Mouse (Mus musculus): Measurements from ENCODE around the gene Mrps18a. TPM values are rescaled to one million over a fixed set of nuclear protein-coding genes. Genes with fewer than 3 reads are reported as not detected.
A peak's percentile ranks its signal among the peaks of the same experiment; 100 is the strongest.

Gene Mrps18a
- polyA plus RNA-seq, 1 experiment = 47.2 TPM

DNA sequence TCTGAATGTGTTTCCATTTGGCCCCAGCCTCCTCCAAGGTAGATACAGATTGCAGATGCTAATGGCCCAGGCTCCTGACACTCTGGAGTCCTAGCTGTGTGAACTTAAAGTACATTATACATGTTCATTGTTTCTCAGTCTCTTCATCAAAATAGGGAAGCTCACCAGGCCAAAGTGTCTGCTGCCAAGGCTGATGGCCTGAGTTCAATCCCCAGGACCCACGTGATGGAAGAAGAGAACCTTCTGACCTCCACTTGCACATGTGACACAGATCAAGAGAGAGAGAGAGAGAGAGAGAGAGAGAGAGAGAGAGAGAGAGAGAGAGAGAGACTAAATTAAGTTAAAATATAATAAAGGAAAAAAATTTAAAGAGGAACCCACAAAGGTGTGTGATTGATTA is 19.4 kb upstream of the Mrps18a start:
- no peak overlapping the region for H3K27ac ChIP-seq (ENCODE audit: insufficient read depth, low read length)
- 0 out of 2 replicates have a peak, but pooled peaks cover 3% of the 10 kb centered on the region for H3K4me1 ChIP-seq (ENCODE audit: control insufficient read depth, insufficient read depth, low read length)
- no peak for TF ChIP-seq CTCF (IDR thresholded peaks at IDR 0.05; ENCODE audit: borderline replicate concordance, insufficient read depth, low read length)
- TF ChIP-seq POLR2A (IDR thresholded peaks at IDR 0.05; ENCODE audit: low read depth, low read length) = no peak
- no peak overlapping the region for H3K4me3 ChIP-seq (ENCODE audit: insufficient read depth, low read length)

DNA sequence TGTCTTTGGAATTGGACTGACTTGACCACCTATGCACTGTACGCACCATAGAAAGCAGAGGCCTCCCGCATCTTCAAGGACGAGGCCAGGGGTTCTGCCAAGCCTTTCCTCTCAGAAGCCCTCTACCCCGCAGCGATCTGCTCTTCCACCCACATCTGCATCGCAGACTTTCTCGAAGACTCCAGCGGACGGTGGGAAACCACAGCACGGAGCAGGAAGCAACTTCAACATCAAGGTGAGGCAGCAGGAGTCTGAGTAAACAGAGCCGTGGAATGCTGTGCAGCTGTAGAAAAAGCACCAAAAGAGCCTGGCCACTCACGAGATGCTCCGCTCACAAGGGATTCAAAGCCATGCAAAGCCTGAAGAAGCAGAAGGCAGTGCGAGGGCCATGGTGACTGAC is 18.9 kb upstream of the Mrps18a start:
- no peak overlapping the region for H3K27ac ChIP-seq (ENCODE audit: insufficient read depth, low read length)
- TF ChIP-seq POLR2A (IDR thresholded peaks at IDR 0.05; ENCODE audit: low read depth, low read length) = no peak
- H3K4me1 ChIP-seq (ENCODE audit: control insufficient read depth, insufficient read depth, low read length) = 0 out of 2 replicates have a peak, but pooled peaks cover under 1% of the 10 kb centered on the region
- H3K4me3 ChIP-seq (ENCODE audit: insufficient read depth, low read length) = no peak overlapping the region

DNA sequence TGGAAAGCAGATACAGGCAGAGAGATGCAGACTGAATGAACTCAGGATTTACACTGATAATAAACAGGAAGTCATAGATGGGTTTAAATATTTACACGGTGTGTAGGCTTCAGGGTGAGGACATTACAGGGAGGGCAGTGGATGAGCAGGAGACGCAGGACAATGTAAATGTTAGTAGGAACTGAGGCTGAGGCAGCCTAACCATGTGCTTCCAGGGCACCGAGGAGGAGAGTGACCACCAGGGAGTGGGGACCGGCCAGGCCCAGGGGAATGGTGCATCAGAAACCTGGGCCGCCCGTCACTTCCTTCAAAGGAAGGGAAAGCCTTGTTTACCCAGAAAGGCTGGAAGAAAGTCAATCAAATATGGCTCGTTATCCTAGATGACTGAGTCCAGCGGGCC is 12.3 kb upstream of the Mrps18a start:
- Histone ChIP-seq H3K4me1 (ENCODE audit: control insufficient read depth, insufficient read depth, low read length) (no peaks in the 10 kb centered on the region; the same call in none of the 2 replicates), H3K27ac (ENCODE audit: insufficient read depth, low read length) (no peak overlapping the region), H3K4me3 (ENCODE audit: insufficient read depth, low read length) (no peak overlapping the region)
- TF ChIP-seq POLR2A (IDR thresholded peaks at IDR 0.05; ENCODE audit: low read depth, low read length) (no peak), CTCF (IDR thresholded peaks at IDR 0.05; ENCODE audit: borderline replicate concordance, insufficient read depth, low read length) (no peak)

DNA sequence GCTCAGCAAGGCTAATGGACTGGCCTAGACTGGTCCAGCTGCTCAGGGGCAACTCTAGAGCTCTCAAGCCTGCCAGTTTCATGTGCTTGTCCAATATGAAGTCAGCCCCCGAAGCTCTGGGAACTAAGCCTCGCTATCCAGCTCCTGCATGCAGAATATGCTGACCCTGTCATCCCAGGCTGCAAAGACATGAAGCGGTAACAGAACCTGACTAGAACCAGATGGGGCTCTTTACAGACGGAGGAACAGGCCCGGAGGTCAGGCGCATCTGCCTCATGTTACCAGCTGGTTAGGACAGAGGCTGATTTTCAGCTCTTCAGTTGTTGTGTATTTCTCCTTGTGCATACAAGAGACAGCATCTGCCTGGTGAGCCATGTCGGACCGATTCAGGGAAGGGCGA is 8.9 kb upstream of the Mrps18a start:
- H3K4me3 ChIP-seq (ENCODE audit: insufficient read depth, low read length) = no peak overlapping the region
- no peak overlapping the region for H3K27ac ChIP-seq (ENCODE audit: insufficient read depth, low read length)
- TF ChIP-seq CTCF (IDR thresholded peaks at IDR 0.05; ENCODE audit: borderline replicate concordance, insufficient read depth, low read length) (no peak), POLR2A (IDR thresholded peaks at IDR 0.05; ENCODE audit: low read depth, low read length) (no peak)
- no peaks in the 10 kb centered on the region; the same call in none of the 2 replicates for H3K4me1 ChIP-seq (ENCODE audit: control insufficient read depth, insufficient read depth, low read length)

DNA sequence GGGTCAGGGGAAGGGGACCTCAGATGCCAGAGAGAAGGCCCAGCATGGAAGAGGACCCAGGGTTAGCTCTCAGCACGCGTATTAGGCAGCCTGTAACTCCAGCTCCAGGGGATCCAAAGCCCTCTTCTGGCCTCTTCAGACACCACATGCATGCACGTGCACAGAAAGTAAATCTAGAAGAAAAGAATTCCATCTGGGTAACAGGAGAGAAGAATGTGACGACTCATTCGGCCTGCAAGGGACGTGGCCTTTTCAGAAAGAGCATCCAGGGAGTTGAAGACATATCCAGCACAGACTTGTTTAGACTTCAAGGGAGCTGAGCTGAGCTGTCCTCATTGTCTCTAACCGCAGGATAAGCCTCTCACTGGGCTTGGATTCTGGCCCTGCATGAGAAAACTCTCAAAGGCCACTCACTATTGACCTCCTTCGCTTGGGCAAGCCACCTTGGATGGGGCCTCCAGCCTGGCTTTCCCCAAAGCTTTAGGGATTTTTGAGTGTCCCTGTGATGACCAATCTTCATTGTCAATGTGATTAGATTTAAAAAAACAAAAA is 8.1 kb upstream of the Mrps18a start:
- H3K27ac ChIP-seq (ENCODE audit: insufficient read depth, low read length) = peak overlapping the region; percentile 14; the same call in 1 of the 2 replicates
- H3K4me1 ChIP-seq (ENCODE audit: control insufficient read depth, insufficient read depth, low read length) = no peaks in the 10 kb centered on the region; the same call in none of the 2 replicates
- no peak overlapping the region for H3K4me3 ChIP-seq (ENCODE audit: insufficient read depth, low read length)
- TF ChIP-seq POLR2A (IDR thresholded peaks at IDR 0.05; ENCODE audit: low read depth, low read length) = no peak
- no peak for TF ChIP-seq CTCF (IDR thresholded peaks at IDR 0.05; ENCODE audit: borderline replicate concordance, insufficient read depth, low read length)

DNA sequence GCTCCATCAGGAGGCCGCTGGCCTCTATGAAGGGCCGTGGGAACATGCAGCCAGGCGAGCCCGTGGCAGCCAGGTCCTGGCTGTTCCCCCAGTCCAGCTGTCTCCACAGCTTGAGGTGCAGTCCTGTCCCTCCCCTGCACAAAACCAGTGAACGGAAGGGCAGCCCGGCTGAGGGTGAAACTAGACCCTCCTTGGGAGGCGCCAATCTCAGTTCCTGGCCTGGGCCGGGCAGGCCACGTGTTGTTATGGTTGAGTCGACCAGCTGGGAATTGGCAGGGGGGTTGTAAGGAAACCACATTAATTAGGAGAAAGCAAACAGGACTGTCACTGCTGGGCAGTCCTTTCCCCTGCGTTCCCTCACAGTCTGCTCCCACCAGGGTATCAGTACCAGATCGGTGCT is 6.3 kb upstream of the Mrps18a start:
- Histone ChIP-seq H3K27ac (ENCODE audit: insufficient read depth, low read length) (no peak overlapping the region), H3K4me1 (ENCODE audit: control insufficient read depth, insufficient read depth, low read length) (no peaks in the 10 kb centered on the region; the same call in none of the 2 replicates), H3K4me3 (ENCODE audit: insufficient read depth, low read length) (no peak overlapping the region)
- no peak for TF ChIP-seq CTCF (IDR thresholded peaks at IDR 0.05; ENCODE audit: borderline replicate concordance, insufficient read depth, low read length)
- no peak for TF ChIP-seq POLR2A (IDR thresholded peaks at IDR 0.05; ENCODE audit: low read depth, low read length)

DNA sequence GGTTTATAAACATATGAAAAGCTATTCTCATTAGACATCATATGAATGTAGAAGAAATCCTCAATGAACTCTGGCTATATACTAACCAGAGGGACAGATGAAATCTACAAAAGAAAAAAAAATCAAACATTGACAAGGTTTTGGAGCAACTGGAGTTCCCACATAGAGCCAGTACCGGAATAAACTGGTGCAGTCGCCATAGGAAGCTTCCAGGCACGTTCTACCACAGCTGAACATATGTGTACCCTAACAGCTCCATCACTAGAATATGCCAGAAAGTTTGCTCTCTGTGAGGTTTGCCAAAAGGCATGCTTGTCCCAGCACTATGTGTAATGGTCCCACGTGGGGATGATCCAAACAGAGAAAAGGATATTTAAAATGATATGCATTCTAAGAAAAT is 2.5 kb upstream of the Mrps18a start:
- no peak for TF ChIP-seq POLR2A (IDR thresholded peaks at IDR 0.05; ENCODE audit: low read depth, low read length)
- no peak for TF ChIP-seq CTCF (IDR thresholded peaks at IDR 0.05; ENCODE audit: borderline replicate concordance, insufficient read depth, low read length)
- Histone ChIP-seq H3K4me1 (ENCODE audit: control insufficient read depth, insufficient read depth, low read length) (no peaks in the 10 kb centered on the region), H3K4me3 (ENCODE audit: insufficient read depth, low read length) (no peak overlapping the region), H3K27ac (ENCODE audit: insufficient read depth, low read length) (no peak overlapping the region)

DNA sequence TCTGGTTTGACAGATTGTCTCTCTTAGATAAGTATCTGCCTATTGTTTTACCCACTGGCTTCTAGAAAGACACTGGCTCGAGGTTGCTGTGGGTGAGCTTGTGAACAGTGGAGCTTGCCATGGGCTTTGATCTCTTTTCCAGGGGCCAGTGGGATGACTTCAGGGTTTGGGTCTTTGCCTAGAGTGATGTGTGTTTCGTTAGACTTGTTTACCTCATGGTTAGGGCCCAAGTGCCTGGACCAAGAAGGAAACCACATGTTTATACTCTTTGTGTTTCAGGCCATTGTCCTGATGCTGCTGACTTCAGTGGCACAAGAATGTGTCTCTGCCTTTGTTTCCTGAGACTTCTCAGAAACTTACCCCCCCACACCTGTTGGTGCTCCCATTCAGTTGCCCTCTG is 4.7 kb downstream of the Mrps18a start:
- no peak overlapping the region for H3K4me3 ChIP-seq (ENCODE audit: insufficient read depth, low read length)
- no peaks in the 10 kb centered on the region for H3K4me1 ChIP-seq (ENCODE audit: control insufficient read depth, insufficient read depth, low read length)
- no peak for TF ChIP-seq CTCF (IDR thresholded peaks at IDR 0.05; ENCODE audit: borderline replicate concordance, insufficient read depth, low read length)
- no peak for TF ChIP-seq POLR2A (IDR thresholded peaks at IDR 0.05; ENCODE audit: low read depth, low read length)
- no peak overlapping the region for H3K27ac ChIP-seq (ENCODE audit: insufficient read depth, low read length)

DNA sequence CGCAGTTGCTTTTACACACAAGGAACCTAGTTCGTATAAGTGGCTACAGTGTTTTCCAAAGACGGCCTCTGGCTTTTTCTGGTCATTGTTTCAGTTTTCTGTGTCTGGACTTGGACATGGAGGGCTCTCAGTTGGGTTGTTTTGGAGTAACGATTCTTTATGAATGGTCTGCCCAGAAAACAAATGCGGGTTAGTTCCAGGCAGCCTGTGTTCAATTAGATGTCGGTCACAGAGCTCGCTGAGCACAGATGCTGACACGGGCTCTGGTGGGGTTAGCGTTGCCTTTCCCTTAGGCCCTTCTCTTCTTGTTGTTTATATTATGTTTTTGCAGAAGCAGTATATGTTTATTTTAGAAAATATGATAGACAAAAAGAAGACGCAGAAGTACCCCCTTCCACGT is 5.4 kb downstream of the Mrps18a start:
- H3K27ac ChIP-seq (ENCODE audit: insufficient read depth, low read length) = no peak overlapping the region
- H3K4me3 ChIP-seq (ENCODE audit: insufficient read depth, low read length) = no peak overlapping the region
- no peak for TF ChIP-seq POLR2A (IDR thresholded peaks at IDR 0.05; ENCODE audit: low read depth, low read length)
- no peak for TF ChIP-seq CTCF (IDR thresholded peaks at IDR 0.05; ENCODE audit: borderline replicate concordance, insufficient read depth, low read length)
- H3K4me1 ChIP-seq (ENCODE audit: control insufficient read depth, insufficient read depth, low read length) = no peaks in the 10 kb centered on the region

DNA sequence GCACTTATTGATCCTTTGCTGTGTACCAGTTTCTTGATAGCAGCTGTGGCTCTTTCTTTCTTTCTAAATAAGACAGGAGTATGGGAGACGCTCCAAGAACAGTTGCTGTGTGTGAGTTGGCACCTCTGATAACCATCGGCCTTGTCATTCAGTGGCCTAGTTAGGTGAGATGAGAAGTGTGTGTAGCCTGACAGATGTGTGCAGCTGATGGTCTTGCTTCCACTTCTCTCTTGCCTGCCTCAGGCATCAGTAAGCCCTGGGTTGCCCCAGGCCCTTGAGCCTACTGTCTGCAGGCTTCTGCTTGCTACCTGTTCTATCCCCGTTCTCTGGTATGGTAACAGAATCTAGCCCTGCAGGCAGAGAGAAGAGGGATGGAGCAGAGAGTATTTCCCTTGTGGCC is 6.1 kb downstream of the Mrps18a start:
- Histone ChIP-seq H3K27ac (ENCODE audit: insufficient read depth, low read length) (no peak overlapping the region), H3K4me1 (ENCODE audit: control insufficient read depth, insufficient read depth, low read length) (no peaks in the 10 kb centered on the region), H3K4me3 (ENCODE audit: insufficient read depth, low read length) (no peak overlapping the region)
- no peak for TF ChIP-seq CTCF (IDR thresholded peaks at IDR 0.05; ENCODE audit: borderline replicate concordance, insufficient read depth, low read length)
- TF ChIP-seq POLR2A (IDR thresholded peaks at IDR 0.05; ENCODE audit: low read depth, low read length) = no peak

Measured in embryonic fibroblast, embryonic 13.5 days (primary cell).